Mouse (Mus musculus): ENCODE measurements around the gene Rasgef1c. TPM values are rescaled to one million over a fixed set of nuclear protein-coding genes. Genes with fewer than 3 reads are reported as not detected.
A peak's percentile ranks its signal among the peaks of the same experiment; 100 is the strongest.

The Rasgef1c gene
- polyA plus RNA-seq, 2 experiments = not detected

- H3K27me3 ChIP-seq (ENCODE audit: control insufficient read depth, insufficient read depth, low read length) = no peaks in the 10 kb centered on the region
- TF ChIP-seq CTCF (IDR thresholded peaks at IDR 0.05; ENCODE audit: low read depth) (no peak), EP300 (IDR thresholded peaks at IDR 0.05; ENCODE audit: low read depth) (no peak)
- H3K36me3 ChIP-seq (replicated peaks; ENCODE audit: control insufficient read depth, insufficient read depth, low read depth) = no peaks in the 10 kb centered on the region
- H3K27ac ChIP-seq = peak overlapping the region; percentile 83
- DNase-seq (ENCODE audit: low read depth in 3 of 3, low spot score in 3 of 3) (no peak), ATAC-seq (ENCODE audit: insufficient read depth) (no peak)
- H3K4me2 ChIP-seq (ENCODE audit: low read depth) = peak overlapping the region; percentile 57
- no peak overlapping the region for H3K4me3 ChIP-seq (ENCODE audit: insufficient read depth in 1 of 2, low read depth in 2 of 2, low read length in 2 of 2)
- WGBS (ENCODE audit: insufficient replicate concordance) = 36% methylated on average over 6 of the region's 6 CpGs
- H3K9me3 ChIP-seq (ENCODE audit: control insufficient read depth, low read length) = no peaks in the 10 kb centered on the region
- H3K9ac ChIP-seq (replicated peaks) = peak overlapping the region; percentile 52
- peaks cover 47 to 51% of the 10 kb centered on the region in 2 experiments for H3K4me1 ChIP-seq (replicated peaks; ENCODE audit: control insufficient read depth in 2 of 2, insufficient read depth in 2 of 2, low read length in 1 of 2)
These were observed 79.1 kb downstream of the Rasgef1c start for GRCm38 (mm10) chr11:49980681-49981235.

DNA sequence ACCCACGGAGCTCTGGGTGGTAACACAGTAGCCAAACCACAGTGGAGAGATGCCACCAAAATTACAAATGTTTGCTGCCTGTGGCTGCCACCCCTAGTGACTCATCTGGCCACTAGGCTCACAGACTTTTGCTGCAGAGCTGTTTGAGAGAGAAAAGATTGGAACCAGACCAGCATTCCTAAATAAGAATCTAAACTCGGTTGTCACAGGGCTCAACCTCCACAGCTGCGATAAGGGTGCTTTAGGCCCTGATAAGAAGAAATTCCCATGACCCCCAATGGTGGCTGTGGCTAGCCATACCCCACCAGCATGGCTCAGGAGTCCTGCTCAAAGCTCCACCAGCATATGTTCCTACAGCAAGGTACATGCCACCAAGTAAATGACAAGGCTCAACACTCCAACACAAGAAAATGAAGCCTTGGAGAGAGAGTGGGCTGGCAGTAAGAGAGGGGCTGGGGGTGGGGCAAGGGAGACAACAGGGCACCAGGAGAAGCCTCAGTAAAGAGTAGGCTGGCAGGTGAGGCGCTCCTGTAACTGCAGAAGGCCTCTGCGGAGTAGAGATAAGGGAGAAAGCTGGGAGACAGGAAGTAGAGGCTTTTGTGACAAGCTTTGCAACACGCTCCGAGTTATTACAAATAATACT is 79.8 kb downstream of the Rasgef1c start:
- Histone ChIP-seq H3K9me3 (ENCODE audit: control insufficient read depth, low read length) (no peaks in the 10 kb centered on the region), H3K27me3 (ENCODE audit: control insufficient read depth, insufficient read depth, low read length) (no peaks in the 10 kb centered on the region), H3K4me1 (replicated peaks; ENCODE audit: control insufficient read depth in 2 of 2, insufficient read depth in 2 of 2, low read length in 1 of 2) (peaks cover 51 to 55% of the 10 kb centered on the region in 2 experiments), H3K9ac (replicated peaks) (peak overlapping the region; percentile 52), H3K27ac (peak overlapping the region; percentile 83), H3K36me3 (replicated peaks; ENCODE audit: control insufficient read depth, insufficient read depth, low read depth) (no peaks in the 10 kb centered on the region), H3K4me2 (ENCODE audit: low read depth) (peak overlapping the region; percentile 57), H3K4me3 (ENCODE audit: insufficient read depth in 1 of 2, low read depth in 2 of 2, low read length in 2 of 2) (no peak overlapping the region)
- ATAC-seq (ENCODE audit: insufficient read depth) = peak; percentile 82
- peak; percentile 64 to 69 (median 64) for DNase-seq (ENCODE audit: low read depth in 3 of 3, low spot score in 3 of 3)
- WGBS (ENCODE audit: insufficient replicate concordance) = 5% methylated on average over 7 of the region's 7 CpGs
- TF ChIP-seq CTCF (IDR thresholded peaks at IDR 0.05; ENCODE audit: low read depth) (peak; percentile 34), EP300 (IDR thresholded peaks at IDR 0.05; ENCODE audit: low read depth) (peak; percentile 82)

DNA sequence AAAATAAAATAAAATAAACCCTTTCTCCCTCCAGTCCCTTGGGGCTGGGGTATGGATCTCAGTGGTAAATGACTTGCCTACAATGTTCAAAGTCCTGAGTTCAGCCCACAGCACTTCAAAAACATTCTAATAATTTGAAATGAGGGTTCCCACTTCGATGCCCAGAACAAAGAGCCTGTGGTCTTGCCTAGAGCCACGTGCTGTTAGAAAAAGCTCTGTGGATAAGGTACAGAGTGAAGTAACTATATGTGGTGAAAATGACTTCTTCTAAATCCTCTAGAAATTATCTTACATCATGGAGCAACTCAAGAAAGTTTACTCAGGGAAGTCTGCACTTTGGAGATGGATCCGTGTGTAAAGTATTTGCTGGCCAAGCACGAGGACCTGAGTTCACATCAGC is 80.5 kb downstream of the Rasgef1c start:
- DNase-seq (ENCODE audit: low read depth in 3 of 3, low spot score in 3 of 3) (no peak), ATAC-seq (ENCODE audit: insufficient read depth) (no peak)
- H3K27me3 ChIP-seq (ENCODE audit: control insufficient read depth, insufficient read depth, low read length) = no peaks in the 10 kb centered on the region
- 29% methylated on average over 4 of the region's 4 CpGs for WGBS (ENCODE audit: insufficient replicate concordance)
- H3K4me2 ChIP-seq (ENCODE audit: low read depth) = peak overlapping the region; percentile 57
- peak overlapping the region; percentile 83 for H3K27ac ChIP-seq
- no peaks in the 10 kb centered on the region for H3K36me3 ChIP-seq (replicated peaks; ENCODE audit: control insufficient read depth, insufficient read depth, low read depth)
- no peaks in the 10 kb centered on the region for H3K9me3 ChIP-seq (ENCODE audit: control insufficient read depth, low read length)
- TF ChIP-seq CTCF (IDR thresholded peaks at IDR 0.05; ENCODE audit: low read depth) (no peak), EP300 (IDR thresholded peaks at IDR 0.05; ENCODE audit: low read depth) (no peak)
- H3K4me3 ChIP-seq (ENCODE audit: insufficient read depth in 1 of 2, low read depth in 2 of 2, low read length in 2 of 2) = no peak overlapping the region
- peaks cover 51 to 55% of the 10 kb centered on the region in 2 experiments for H3K4me1 ChIP-seq (replicated peaks; ENCODE audit: control insufficient read depth in 2 of 2, insufficient read depth in 2 of 2, low read length in 1 of 2)
- peak overlapping the region; percentile 49; the same call in 1 of the 2 replicates for H3K9ac ChIP-seq (replicated peaks)

- ATAC-seq (ENCODE audit: insufficient read depth) (no peak), DNase-seq (ENCODE audit: low read depth in 3 of 3, low spot score in 3 of 3) (no peak)
- Histone ChIP-seq H3K36me3 (replicated peaks; ENCODE audit: control insufficient read depth, insufficient read depth, low read depth) (no peaks in the 10 kb centered on the region), H3K9ac (replicated peaks) (no peak overlapping the region; the same call in 1 of the 2 replicates), H3K4me2 (ENCODE audit: low read depth) (no peak overlapping the region), H3K4me3 (ENCODE audit: insufficient read depth in 1 of 2, low read depth in 2 of 2, low read length in 2 of 2) (no peak overlapping the region), H3K27ac (peak overlapping the region; percentile 19; the same call in 1 of the 2 replicates), H3K4me1 (replicated peaks; ENCODE audit: control insufficient read depth in 2 of 2, insufficient read depth in 2 of 2, low read length in 1 of 2) (peaks cover 51 to 55% of the 10 kb centered on the region in 2 experiments), H3K9me3 (ENCODE audit: control insufficient read depth, low read length) (no peaks in the 10 kb centered on the region), H3K27me3 (ENCODE audit: control insufficient read depth, insufficient read depth, low read length) (no peaks in the 10 kb centered on the region)
- no peak for TF ChIP-seq EP300 (IDR thresholded peaks at IDR 0.05; ENCODE audit: low read depth)
- TF ChIP-seq CTCF (IDR thresholded peaks at IDR 0.05; ENCODE audit: low read depth) = no peak
- 34% methylated on average over 4 of the region's 4 CpGs for WGBS (ENCODE audit: insufficient replicate concordance)
These were observed 81.2 kb downstream of the Rasgef1c start for GRCm38 (mm10) chr11:49982881-49983280.

DNA sequence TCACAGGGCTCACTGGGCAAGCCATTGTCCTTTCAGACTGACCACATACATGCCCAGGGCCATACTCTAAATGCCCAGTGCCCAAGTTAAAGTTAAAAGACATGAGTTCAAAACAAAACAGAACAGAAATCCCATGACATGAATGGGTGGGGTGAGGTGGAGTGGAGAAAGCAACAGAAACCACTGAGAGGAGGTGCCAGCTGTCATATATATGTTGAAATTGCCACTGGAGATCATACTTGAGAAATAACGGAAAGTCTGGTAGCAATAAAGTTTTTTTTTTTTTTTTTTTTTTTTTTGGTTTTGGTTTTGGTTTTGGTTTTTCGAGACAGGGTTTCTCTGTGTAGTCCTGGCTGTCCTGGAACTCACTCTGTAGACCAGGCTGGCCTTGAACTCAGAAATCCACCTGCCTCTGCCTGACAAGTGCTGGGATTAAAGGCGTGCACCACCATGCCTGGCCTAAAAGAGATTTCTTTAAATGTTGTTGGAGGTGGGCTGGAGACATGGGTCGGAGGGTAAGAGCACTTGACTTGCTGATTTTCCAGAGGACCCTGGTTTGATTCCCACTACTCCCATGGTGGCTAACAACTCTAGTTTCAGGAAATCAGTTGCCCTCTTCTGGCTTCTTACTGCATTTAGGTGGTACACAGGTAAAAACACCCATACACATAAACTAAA is 82.4 kb downstream of the Rasgef1c start:
- H3K4me1 ChIP-seq (replicated peaks; ENCODE audit: control insufficient read depth in 2 of 2, insufficient read depth in 2 of 2, low read length in 1 of 2) = peaks cover 51 to 55% of the 10 kb centered on the region in 2 experiments
- H3K9ac ChIP-seq (replicated peaks) = no peak overlapping the region
- H3K4me3 ChIP-seq (ENCODE audit: insufficient read depth in 1 of 2, low read depth in 2 of 2, low read length in 2 of 2) = no peak overlapping the region
- no peaks in the 10 kb centered on the region for H3K9me3 ChIP-seq (ENCODE audit: control insufficient read depth, low read length)
- H3K27me3 ChIP-seq (ENCODE audit: control insufficient read depth, insufficient read depth, low read length) = no peaks in the 10 kb centered on the region
- no peak for DNase-seq (ENCODE audit: low read depth in 3 of 3, low spot score in 3 of 3)
- peak overlapping the region; percentile 70 for H3K27ac ChIP-seq
- 44% methylated on average over 4 of the region's 4 CpGs for WGBS (ENCODE audit: insufficient replicate concordance)
- H3K4me2 ChIP-seq (ENCODE audit: low read depth) = peak overlapping the region; percentile 26; the same call in 1 of the 2 replicates
- H3K36me3 ChIP-seq (replicated peaks; ENCODE audit: control insufficient read depth, insufficient read depth, low read depth) = no peaks in the 10 kb centered on the region
- TF ChIP-seq EP300 (IDR thresholded peaks at IDR 0.05; ENCODE audit: low read depth) = no peak
- no peak for TF ChIP-seq CTCF (IDR thresholded peaks at IDR 0.05; ENCODE audit: low read depth)
- ATAC-seq (ENCODE audit: insufficient read depth) = no peak

Measured in liver, embryonic 14.5 days (tissue).